15 mouse cellular contexts compared by ENCODE assay signal in genomic region chr7:143415070-143415469, GRCm38 (mm10). TPM values are rescaled to one million over a fixed set of nuclear protein-coding genes. Genes with fewer than 3 reads are reported as not detected.
DNase-seq lines count a peak whose midpoint lies in the region; ATAC-seq and TF ChIP-seq lines count a peak whose summit lies in the region.
"Had no signal": no experiment of that assay in that cellular context is flagged by ENCODE, and none has a peak within 500 bp of the region (broad histone marks: within the 10 kb centered on the region; RNA-seq: fewer than 3 reads in every experiment).

No protein-coding gene starts in this region.

- no peak for TF ChIP-seq POLR2A in heart, adult 2 months (IDR thresholded peaks at IDR 0.05; ENCODE audit: insufficient read depth, low read depth, low read length)

- no peak overlapping the region for H3K4me2 ChIP-seq in midbrain, embryonic 13.5 days (replicated peaks)
- H3K4me2 ChIP-seq in limb, embryonic 12.5 days = no peak overlapping the region
- H3K4me2 ChIP-seq in kidney, embryonic 16.5 days (replicated peaks; ENCODE audit: low read depth, low read length) = no peak overlapping the region

- no peak for DNase-seq in heart, adult 2 months
- DNase-seq in heart, adult 11 months = no peak
- DNase-seq in midbrain, embryonic 10.5 days (ENCODE audit: low spot score) = no peak
- no peak for DNase-seq in MN1 (ENCODE audit: low spot score)
- DNase-seq in kidney, postnatal 4 days = no peak
- DNase-seq: cerebellum, postnatal 25 days; gastrocnemius, postnatal 14 days; heart, postnatal 10 days; kidney, adult 9 months had no signal

- no peak for TF ChIP-seq EP300 in heart, adult 2 months (IDR thresholded peaks at IDR 0.05; ENCODE audit: insufficient read depth, low read depth, low read length)

- no peaks in the 10 kb centered on the region for H3K9me3 ChIP-seq in midbrain, embryonic 10.5 days (replicated peaks)
- no peaks in the 10 kb centered on the region for H3K9me3 ChIP-seq in midbrain, embryonic 13.5 days
- no peaks in the 10 kb centered on the region for H3K9me3 ChIP-seq in limb, embryonic 12.5 days
- H3K9me3 ChIP-seq in kidney, embryonic 16.5 days (ENCODE audit: low read length) = no peaks in the 10 kb centered on the region

- intact Hi-C loops in heart, adult 2 months (cut with DNase I) = no loop called here

- no peaks in the 10 kb centered on the region for H3K27me3 ChIP-seq in heart, adult 2 months (ENCODE audit: control insufficient read depth, insufficient read depth, low read length)
- peaks cover 11% of the 10 kb centered on the region for H3K27me3 ChIP-seq in midbrain, embryonic 10.5 days (ENCODE audit: low read depth, poor library complexity, severe bottlenecking)
- no peaks in the 10 kb centered on the region for H3K27me3 ChIP-seq in midbrain, embryonic 13.5 days
- H3K27me3 ChIP-seq in limb, embryonic 12.5 days = no peaks in the 10 kb centered on the region
- H3K27me3 ChIP-seq in kidney, embryonic 16.5 days (ENCODE audit: insufficient read depth, low read length) = no peaks in the 10 kb centered on the region

- H3K79me2 ChIP-seq in heart, adult 2 months (replicated peaks; ENCODE audit: control insufficient read depth, insufficient read depth, low read length) = no peaks in the 10 kb centered on the region

- peaks cover 2% of the 10 kb centered on the region; the same call in 1 of the 2 replicates for H3K36me3 ChIP-seq in heart, adult 2 months (ENCODE audit: control insufficient read depth, insufficient read depth, low read length)
- H3K36me3 ChIP-seq in midbrain, embryonic 10.5 days = no peaks in the 10 kb centered on the region
- no peaks in the 10 kb centered on the region for H3K36me3 ChIP-seq in midbrain, embryonic 13.5 days
- no peaks in the 10 kb centered on the region for H3K36me3 ChIP-seq in limb, embryonic 12.5 days
- no peaks in the 10 kb centered on the region for H3K36me3 ChIP-seq in kidney, embryonic 16.5 days (ENCODE audit: insufficient read depth, low read length)

- no peak for TF ChIP-seq CTCF in heart, adult 2 months (IDR thresholded peaks at IDR 0.05)

- peaks cover 21% of the 10 kb centered on the region for H3K4me1 ChIP-seq in heart, adult 2 months (ENCODE audit: control insufficient read depth, insufficient read depth, low read length)
- peaks cover 29% of the 10 kb centered on the region for H3K4me1 ChIP-seq in midbrain, embryonic 10.5 days
- H3K4me1 ChIP-seq in midbrain, embryonic 13.5 days (replicated peaks) = peaks cover 4% of the 10 kb centered on the region; the same call in 1 of the 2 replicates
- H3K4me1 ChIP-seq in limb, embryonic 12.5 days (replicated peaks) = peaks cover 35% of the 10 kb centered on the region
- peaks cover 8% of the 10 kb centered on the region for H3K4me1 ChIP-seq in kidney, embryonic 16.5 days (ENCODE audit: insufficient read depth, low read length)

- H3K9ac ChIP-seq in heart, adult 2 months (ENCODE audit: low read depth, low read length) = no peak overlapping the region
- H3K9ac ChIP-seq in midbrain, embryonic 13.5 days (replicated peaks) = no peak overlapping the region
- 0 out of 2 replicates have a peak overlapping the region, but pooled peaks have one; percentile 23 for H3K9ac ChIP-seq in limb, embryonic 12.5 days (replicated peaks)
- H3K9ac ChIP-seq in kidney, embryonic 16.5 days (replicated peaks; ENCODE audit: low read length) = no peak overlapping the region
- H3K9ac ChIP-seq: liver, embryonic 14.5 days had no signal

- WGBS in heart, adult 2 months = 48% methylated on average over 4 of the region's 4 CpGs
- 66% methylated on average over 4 of the region's 4 CpGs for WGBS in midbrain, embryonic 10.5 days
- WGBS in midbrain, embryonic 13.5 days = 58% methylated on average over 4 of the region's 4 CpGs
- 18% methylated on average over 4 of the region's 4 CpGs for WGBS in limb, embryonic 12.5 days
- WGBS in kidney, embryonic 16.5 days = 26% methylated on average over 4 of the region's 4 CpGs

- no peak for ATAC-seq in midbrain, embryonic 13.5 days
- peak; percentile 71 for ATAC-seq in limb, embryonic 12.5 days (ENCODE audit: insufficient number of reproducible peaks, insufficient read depth, low FRiP score, low TSS enrichment, low read depth)
- ATAC-seq in kidney, embryonic 16.5 days (ENCODE audit: low FRiP score, low TSS enrichment) = no peak

- peak overlapping the region; percentile 40 for H3K27ac ChIP-seq in heart, adult 2 months
- peak overlapping the region; percentile 42 for H3K27ac ChIP-seq in midbrain, embryonic 10.5 days (replicated peaks)
- H3K27ac ChIP-seq in midbrain, embryonic 13.5 days = no peak overlapping the region
- H3K27ac ChIP-seq in limb, embryonic 12.5 days = peak overlapping the region; percentile 71
- H3K27ac ChIP-seq in kidney, embryonic 16.5 days (ENCODE audit: low read length) = no peak overlapping the region
- H3K27ac ChIP-seq: liver, embryonic 14.5 days had no signal

- H3K4me3 ChIP-seq in heart, adult 2 months = no peak overlapping the region
- H3K4me3 ChIP-seq in midbrain, embryonic 10.5 days = no peak overlapping the region
- no peak overlapping the region for H3K4me3 ChIP-seq in midbrain, embryonic 13.5 days (replicated peaks)
- no peak overlapping the region for H3K4me3 ChIP-seq in limb, embryonic 12.5 days (replicated peaks)
- no peak overlapping the region for H3K4me3 ChIP-seq in kidney, embryonic 16.5 days (ENCODE audit: low read length)
- H3K4me3 ChIP-seq: myocyte had no signal

RNA-seq across cellular contexts. Expression of gene Cdkn1c, which starts 45.8 kb away (rescaled TPM):
- 10 to 100 TPM; 33.9 to 42.4 TPM for total RNA-seq in heart, adult 2 months (2021)
- polyA plus RNA-seq in heart, adult 2 months (2012; rRNA removed) = 12.3 and 15.7 TPM in 2 replicates
- 329 and 443 TPM in 2 replicates for polyA plus RNA-seq in midbrain, embryonic 10.5 days (2016; fragmentation: Nextera tagmentation; extraction: Ambion mirVana)
- polyA plus RNA-seq in midbrain, embryonic 13.5 days (2015; fragmentation: Nextera tagmentation; extraction: Ambion mirVana) = 379 and 515 TPM in 2 replicates
- polyA plus RNA-seq in limb, embryonic 12.5 days (2016; fragmentation: Nextera tagmentation; extraction: Ambion mirVana) = 1,371 and 1,459 TPM in 2 replicates
- 675 and 814 TPM in 2 replicates for polyA plus RNA-seq in kidney, embryonic 16.5 days (2015; fragmentation: Nextera tagmentation; extraction: Ambion mirVana)

RNA-seq across cellular contexts. Expression of gene Slc22a18, which starts 58.5 kb away (rescaled TPM):
- under 1 TPM; 0.36 to 0.42 TPM for total RNA-seq in heart, adult 2 months (2021)
- 2.3 and 2.5 TPM in 2 replicates for polyA plus RNA-seq in heart, adult 2 months (2012; rRNA removed)
- polyA plus RNA-seq in midbrain, embryonic 10.5 days (2016; fragmentation: Nextera tagmentation; extraction: Ambion mirVana) = 0.17 and 0.20 TPM in 2 replicates
- 0.39 and 0.74 TPM in 2 replicates for polyA plus RNA-seq in midbrain, embryonic 13.5 days (2015; fragmentation: Nextera tagmentation; extraction: Ambion mirVana)
- 1.3 and 1.4 TPM in 2 replicates for polyA plus RNA-seq in limb, embryonic 12.5 days (2016; fragmentation: Nextera tagmentation; extraction: Ambion mirVana)
- 7.2 and 8.3 TPM in 2 replicates for polyA plus RNA-seq in kidney, embryonic 16.5 days (2015; fragmentation: Nextera tagmentation; extraction: Ambion mirVana)
- polyA plus RNA-seq: C2C12 had no signal

Comparison
In these comparisons a context has a peak if more than half of its experiments do, and no peak if none do; other contexts are left out.
1. H3K27ac ChIP-seq: peak in heart, adult 2 months (single experiment), midbrain, embryonic 10.5 days (single experiment) and limb, embryonic 12.5 days (single experiment); none in midbrain, embryonic 13.5 days (single experiment) and kidney, embryonic 16.5 days (single experiment).
2. RNA of gene Cdkn1c, which starts 45.8 kb away (polyA plus RNA-seq): 1,371 to 1,459 TPM in limb, embryonic 12.5 days, 675 to 814 TPM in kidney, embryonic 16.5 days, 379 to 515 TPM in midbrain, embryonic 13.5 days and 329 to 443 TPM in midbrain, embryonic 10.5 days; 12.3 to 15.7 TPM in heart, adult 2 months; every median in the first group is over 10 times any median in the second.